Comparison of ENCODE assay signal across 8 mouse cellular contexts in genomic region chr4:109430854-109431253, GRCm38 (mm10). TPM values are rescaled to one million over a fixed set of nuclear protein-coding genes. Genes with fewer than 3 reads are reported as not detected.
A peak's percentile ranks its signal among the peaks of the same experiment; 100 is the strongest.
DNase-seq lines count a peak whose midpoint lies in the region; ATAC-seq and TF ChIP-seq lines count a peak whose summit lies in the region.

No protein-coding gene starts in this region.

- DNase-seq in layer of hippocampus, adult 11-12 months (ENCODE audit: low spot score), result peak; percentile 43
- DNase-seq in layer of hippocampus, postnatal 36 days, result no peak
- DNase-seq in heart, postnatal 4 days, result peak; percentile 58
- DNase-seq in left cerebral cortex, postnatal 25 days (ENCODE audit: low spot score in 2 of 2), result peak; percentile 39 to 43

- no peaks in the 10 kb centered on the region for H3K9me3 ChIP-seq in erythroblast, embryonic 14.5 days (ENCODE audit: control insufficient read depth, low read length)
- H3K9me3 ChIP-seq in stomach, embryonic 14.5 days (ENCODE audit: control insufficient read depth, low read depth, low read length), result no peaks in the 10 kb centered on the region

- intact Hi-C loops in left cerebral cortex, postnatal 25 days (cut with DNase I), result no loop called here

- no peak overlapping the region for H3K4me3 ChIP-seq in bone marrow macrophage, adult 2 months (ENCODE audit: insufficient read depth, low read length)
- H3K4me3 ChIP-seq in erythroblast, embryonic 14.5 days (replicated peaks), result peak overlapping the region; percentile 23
- no peak overlapping the region for H3K4me3 ChIP-seq in stomach, embryonic 14.5 days (ENCODE audit: low read depth, low read length)

- TF ChIP-seq POLR2A in bone marrow macrophage, adult 2 months (IDR thresholded peaks at IDR 0.05; ENCODE audit: borderline replicate concordance, low read depth, low read length), result no peak

- H3K4me1 ChIP-seq in bone marrow macrophage, adult 2 months (ENCODE audit: control insufficient read depth, insufficient read depth, low read length), result no peaks in the 10 kb centered on the region
- H3K4me1 ChIP-seq in erythroblast, embryonic 14.5 days (ENCODE audit: control insufficient read depth), result peaks cover 51% of the 10 kb centered on the region
- H3K4me1 ChIP-seq in stomach, embryonic 14.5 days (ENCODE audit: control insufficient read depth, insufficient read depth, low read length), result no peaks in the 10 kb centered on the region

- peak; percentile 33 for TF ChIP-seq CTCF in bone marrow macrophage, adult 2 months (IDR thresholded peaks at IDR 0.05; ENCODE audit: low read depth, low read length)

- H3K4me2 ChIP-seq in stomach, embryonic 14.5 days (replicated peaks; ENCODE audit: low read depth, low read length), result no peak overlapping the region

- ATAC-seq in megakaryocyte progenitor cell, adult 5-6 weeks (replicated peaks; ENCODE audit: poor library complexity), result peak; percentile 87
- peak; percentile 76; the same call in 1 of the 2 replicates for ATAC-seq in stomach, embryonic 14.5 days (ENCODE audit: insufficient number of reproducible peaks, insufficient read depth, low FRiP score, low read depth)

- 49% methylated on average over 13 of the region's 13 CpGs for WGBS in stomach, embryonic 14.5 days

- no peak overlapping the region for H3K9ac ChIP-seq in stomach, embryonic 14.5 days (replicated peaks; ENCODE audit: low read depth, low read length)

- H3K27ac ChIP-seq in bone marrow macrophage, adult 2 months (ENCODE audit: insufficient read depth, low read depth, low read length), result no peak overlapping the region
- H3K27ac ChIP-seq in stomach, embryonic 14.5 days (ENCODE audit: low read length), result no peak overlapping the region

- H3K27me3 ChIP-seq in erythroblast, embryonic 14.5 days (ENCODE audit: control insufficient read depth), result no peaks in the 10 kb centered on the region
- no peaks in the 10 kb centered on the region for H3K27me3 ChIP-seq in stomach, embryonic 14.5 days (ENCODE audit: control insufficient read depth, insufficient read depth, low read length)

- H3K36me3 ChIP-seq in erythroblast, embryonic 14.5 days (ENCODE audit: control insufficient read depth), result peaks cover 90% of the 10 kb centered on the region
- no peaks in the 10 kb centered on the region for H3K36me3 ChIP-seq in stomach, embryonic 14.5 days (ENCODE audit: control insufficient read depth, insufficient read depth, low read length)

RNA-seq across cellular contexts. Expression of gene Ttc39a, which starts 24.4 kb away (rescaled TPM):
- total RNA-seq in layer of hippocampus, postnatal 36 days (2021), result 1 to 10 TPM; 1.2 to 1.9 TPM
- polyA plus RNA-seq in bone marrow macrophage, adult 2 months (2012; ENCODE audit: insufficient read depth, insufficient read length, missing spikeins), result 1.3 and 1.4 TPM in 2 replicates
- 4.4 and 5.5 TPM in 2 replicates for polyA plus RNA-seq in erythroblast, embryonic 14.5 days (2012)
- total RNA-seq in heart, postnatal 4 days (2021), result 1 to 10 TPM; 3.3 to 4.1 TPM
- 1 to 10 TPM; 2.0 to 3.9 TPM for total RNA-seq in left cerebral cortex, postnatal 25 days (2021)
- 0.64 and 1.2 TPM in 2 replicates for total RNA-seq in megakaryocyte progenitor cell, adult 5-6 weeks (2015)
- 0.98 and 4.0 TPM in 2 replicates for total RNA-seq in megakaryocyte progenitor cell, adult 5-6 weeks (2017)
- 9.6 and 10.1 TPM in 2 replicates for polyA plus RNA-seq in stomach, embryonic 14.5 days (2014; fragmentation: Nextera tagmentation; extraction: Ambion mirVana)

RNA-seq across cellular contexts. Expression of gene Rnf11, which starts 53.7 kb away (rescaled TPM):
- total RNA-seq in layer of hippocampus, postnatal 36 days (2021), result 100 to 1,000 TPM; 181 to 188 TPM
- 47.8 and 54.0 TPM in 2 replicates for polyA plus RNA-seq in bone marrow macrophage, adult 2 months (2012; ENCODE audit: insufficient read depth, insufficient read length, missing spikeins)
- 23.6 and 24.5 TPM in 2 replicates for polyA plus RNA-seq in erythroblast, embryonic 14.5 days (2012)
- total RNA-seq in heart, postnatal 4 days (2021), result 100 to 1,000 TPM; 106 to 107 TPM
- 100 to 1,000 TPM; 206 to 219 TPM for total RNA-seq in left cerebral cortex, postnatal 25 days (2021)
- total RNA-seq in megakaryocyte progenitor cell, adult 5-6 weeks (2015), result 17.3 and 20.9 TPM in 2 replicates
- total RNA-seq in megakaryocyte progenitor cell, adult 5-6 weeks (2017), result 18.7 and 27.1 TPM in 2 replicates
- 40.3 and 47.5 TPM in 2 replicates for polyA plus RNA-seq in stomach, embryonic 14.5 days (2014; fragmentation: Nextera tagmentation; extraction: Ambion mirVana)

Comparison
In these comparisons a context has a peak if more than half of its experiments do, and no peak if none do; other contexts are left out.
1. DNase-seq: peak in layer of hippocampus, adult 11-12 months (single experiment), heart, postnatal 4 days (single experiment) and left cerebral cortex, postnatal 25 days (2 of 2); none in layer of hippocampus, postnatal 36 days (0 of 2).